Mouse (Mus musculus): ENCODE data around the gene Kras. TPM values are rescaled to one million over a fixed set of nuclear protein-coding genes. Genes with fewer than 3 reads are reported as not detected.
A peak's percentile ranks its signal among the peaks of the same experiment; 100 is the strongest.

The Kras gene
- polyA plus RNA-seq, 1 experiment from 2014 or later, result 70.4 TPM

GRCm38 (mm10) chr6:145187093-145188088 lies 62.6 kb downstream of the Kras start:
- peak; percentile 74; the same call in 1 of the 2 replicates for ATAC-seq (ENCODE audit: low read depth)
- Histone ChIP-seq H3K4me1 (ENCODE audit: control insufficient read depth, insufficient read depth, low read length) (no peaks in the 10 kb centered on the region), H3K9ac (ENCODE audit: low read depth, low read length) (peak overlapping the region; percentile 41), H3K4me3 (ENCODE audit: low read depth, low read length) (peak overlapping the region; percentile 34), H3K4me2 (ENCODE audit: low read depth, low read length) (peak overlapping the region; percentile 52), H3K27me3 (replicated peaks; ENCODE audit: control insufficient read depth, insufficient read depth, low read length) (no peaks in the 10 kb centered on the region), H3K36me3 (ENCODE audit: control insufficient read depth, insufficient read depth, low read length) (no peaks in the 10 kb centered on the region), H3K9me3 (ENCODE audit: control insufficient read depth, low read length) (no peaks in the 10 kb centered on the region), H3K27ac (replicated peaks; ENCODE audit: low read depth, low read length) (no peak overlapping the region)
- 61% methylated on average over 27 of the region's 27 CpGs for WGBS
- peak; percentile 68 for DNase-seq (ENCODE audit: low spot score)

GRCm38 (mm10) chr6:145186096-145186495 lies 63.9 kb downstream of the Kras start:
- H3K4me2 ChIP-seq (ENCODE audit: low read depth, low read length), result no peak overlapping the region
- 90% methylated on average over 1 of the region's 1 CpGs for WGBS
- ATAC-seq (ENCODE audit: low read depth), result no peak

GRCm38 (mm10) chr6:145182044-145182443 lies 68.0 kb downstream of the Kras start:
- 64% methylated on average over 8 of the region's 8 CpGs for WGBS

More at GRCm38 (mm10) chr6:145186096-145186495, 63.9 kb downstream of the Kras start:
- Histone ChIP-seq H3K4me3 (ENCODE audit: low read depth, low read length) (no peak overlapping the region), H3K9ac (ENCODE audit: low read depth, low read length) (no peak overlapping the region), H3K9me3 (ENCODE audit: control insufficient read depth, low read length) (no peaks in the 10 kb centered on the region), H3K36me3 (ENCODE audit: control insufficient read depth, insufficient read depth, low read length) (no peaks in the 10 kb centered on the region), H3K4me1 (ENCODE audit: control insufficient read depth, insufficient read depth, low read length) (no peaks in the 10 kb centered on the region), H3K27me3 (replicated peaks; ENCODE audit: control insufficient read depth, insufficient read depth, low read length) (no peaks in the 10 kb centered on the region), H3K27ac (replicated peaks; ENCODE audit: low read depth, low read length) (no peak overlapping the region)
- DNase-seq (ENCODE audit: low spot score), result no peak

GRCm38 (mm10) chr6:145179665-145180064 lies 70.4 kb downstream of the Kras start:
- Histone ChIP-seq H3K9me3 (ENCODE audit: control insufficient read depth, low read length) (no peaks in the 10 kb centered on the region), H3K4me3 (ENCODE audit: low read depth, low read length) (no peak overlapping the region), H3K27ac (replicated peaks; ENCODE audit: low read depth, low read length) (no peak overlapping the region), H3K4me1 (ENCODE audit: control insufficient read depth, insufficient read depth, low read length) (peaks cover 4% of the 10 kb centered on the region; the same call in 1 of the 2 replicates), H3K9ac (ENCODE audit: low read depth, low read length) (no peak overlapping the region), H3K4me2 (ENCODE audit: low read depth, low read length) (no peak overlapping the region), H3K36me3 (ENCODE audit: control insufficient read depth, insufficient read depth, low read length) (no peaks in the 10 kb centered on the region), H3K27me3 (replicated peaks; ENCODE audit: control insufficient read depth, insufficient read depth, low read length) (no peaks in the 10 kb centered on the region)
- no peak for ATAC-seq (ENCODE audit: low read depth)
- 39% methylated on average over 6 of the region's 6 CpGs for WGBS
- DNase-seq (ENCODE audit: low spot score), result peak; percentile 51

More at GRCm38 (mm10) chr6:145182044-145182443, 68.0 kb downstream of the Kras start:
- Histone ChIP-seq H3K36me3 (ENCODE audit: control insufficient read depth, insufficient read depth, low read length) (no peaks in the 10 kb centered on the region), H3K27ac (replicated peaks; ENCODE audit: low read depth, low read length) (no peak overlapping the region), H3K9me3 (ENCODE audit: control insufficient read depth, low read length) (no peaks in the 10 kb centered on the region), H3K4me1 (ENCODE audit: control insufficient read depth, insufficient read depth, low read length) (no peaks in the 10 kb centered on the region), H3K27me3 (replicated peaks; ENCODE audit: control insufficient read depth, insufficient read depth, low read length) (no peaks in the 10 kb centered on the region), H3K4me3 (ENCODE audit: low read depth, low read length) (no peak overlapping the region), H3K9ac (ENCODE audit: low read depth, low read length) (0 out of 2 replicates have a peak overlapping the region, but pooled peaks have one; percentile 25), H3K4me2 (ENCODE audit: low read depth, low read length) (no peak overlapping the region)
- no peak for ATAC-seq (ENCODE audit: low read depth)
- peak; percentile 70 for DNase-seq (ENCODE audit: low spot score)

- Histone ChIP-seq H3K9ac (ENCODE audit: low read depth, low read length) (no peak overlapping the region), H3K27ac (replicated peaks; ENCODE audit: low read depth, low read length) (no peak overlapping the region), H3K4me3 (ENCODE audit: low read depth, low read length) (no peak overlapping the region), H3K36me3 (ENCODE audit: control insufficient read depth, insufficient read depth, low read length) (no peaks in the 10 kb centered on the region), H3K9me3 (ENCODE audit: control insufficient read depth, low read length) (no peaks in the 10 kb centered on the region), H3K4me1 (ENCODE audit: control insufficient read depth, insufficient read depth, low read length) (peaks cover 15% of the 10 kb centered on the region), H3K4me2 (ENCODE audit: low read depth, low read length) (no peak overlapping the region), H3K27me3 (replicated peaks; ENCODE audit: control insufficient read depth, insufficient read depth, low read length) (no peaks in the 10 kb centered on the region)
- WGBS, result 44% methylated on average over 10 of the region's 10 CpGs
- DNase-seq (ENCODE audit: low spot score), result no peak
- ATAC-seq (ENCODE audit: low read depth), result no peak
Observed at GRCm38 (mm10) chr6:145176474-145176873, 73.6 kb downstream of the Kras start.

DNA sequence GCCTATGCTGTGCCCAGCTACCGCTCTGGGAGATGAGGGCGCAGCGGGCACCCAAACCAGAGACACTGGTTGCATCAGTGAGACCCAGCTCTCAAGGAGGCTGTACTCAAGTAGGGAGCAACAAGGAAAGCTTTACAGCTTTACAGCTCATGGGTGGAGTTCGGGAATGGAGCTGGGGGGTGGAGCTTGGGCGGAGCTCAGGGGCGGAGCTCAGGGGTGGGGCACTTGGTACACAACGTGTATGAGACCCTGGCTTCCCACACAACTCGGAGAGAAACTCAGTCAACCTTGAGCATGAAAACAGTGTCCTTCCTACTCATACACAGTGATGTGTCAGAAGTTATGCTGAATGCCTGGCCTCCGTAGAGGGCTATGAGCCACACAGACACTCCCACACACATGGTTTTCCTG lies 74.5 kb downstream of the Kras start:
- Histone ChIP-seq H3K9me3 (ENCODE audit: control insufficient read depth, low read length) (no peaks in the 10 kb centered on the region), H3K36me3 (ENCODE audit: control insufficient read depth, insufficient read depth, low read length) (no peaks in the 10 kb centered on the region), H3K4me1 (ENCODE audit: control insufficient read depth, insufficient read depth, low read length) (peaks cover 15% of the 10 kb centered on the region), H3K27ac (replicated peaks; ENCODE audit: low read depth, low read length) (no peak overlapping the region), H3K27me3 (replicated peaks; ENCODE audit: control insufficient read depth, insufficient read depth, low read length) (no peaks in the 10 kb centered on the region), H3K4me3 (ENCODE audit: low read depth, low read length) (no peak overlapping the region), H3K4me2 (ENCODE audit: low read depth, low read length) (no peak overlapping the region; the same call in 1 of the 2 replicates), H3K9ac (ENCODE audit: low read depth, low read length) (no peak overlapping the region)
- ATAC-seq (ENCODE audit: low read depth), result no peak
- DNase-seq (ENCODE audit: low spot score), result no peak
- 40% methylated on average over 9 of the region's 9 CpGs for WGBS

DNA sequence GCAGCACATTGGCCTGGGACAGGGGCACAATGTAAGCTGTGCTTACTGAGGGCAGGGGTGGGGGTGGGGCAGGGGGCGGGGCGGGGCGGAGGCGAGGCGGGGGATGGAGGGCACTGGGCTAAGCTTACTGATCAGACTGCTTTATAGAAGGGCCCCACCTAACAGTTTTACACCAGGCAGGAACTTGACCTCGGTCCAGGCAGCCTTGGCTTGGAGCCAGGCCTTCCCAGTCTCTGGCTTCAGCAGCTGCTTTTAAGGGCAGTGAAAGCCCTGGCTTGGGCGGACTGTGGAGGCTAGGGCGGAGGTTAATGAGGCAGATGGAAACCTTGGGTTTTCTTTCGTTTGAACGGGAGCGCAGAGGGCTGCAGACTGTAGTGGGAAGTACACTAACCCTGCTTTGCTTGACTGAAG lies 76.3 kb downstream of the Kras start:
- Histone ChIP-seq H3K36me3 (ENCODE audit: control insufficient read depth, insufficient read depth, low read length) (no peaks in the 10 kb centered on the region), H3K4me2 (ENCODE audit: low read depth, low read length) (peak overlapping the region; percentile 26; the same call in 1 of the 2 replicates), H3K9ac (ENCODE audit: low read depth, low read length) (no peak overlapping the region), H3K27me3 (replicated peaks; ENCODE audit: control insufficient read depth, insufficient read depth, low read length) (no peaks in the 10 kb centered on the region), H3K4me1 (ENCODE audit: control insufficient read depth, insufficient read depth, low read length) (peaks cover 15% of the 10 kb centered on the region), H3K4me3 (ENCODE audit: low read depth, low read length) (no peak overlapping the region), H3K27ac (replicated peaks; ENCODE audit: low read depth, low read length) (no peak overlapping the region), H3K9me3 (ENCODE audit: control insufficient read depth, low read length) (no peaks in the 10 kb centered on the region)
- WGBS, result 7% methylated on average over 9 of the region's 11 CpGs
- peak; percentile 89 for DNase-seq (ENCODE audit: low spot score)
- peak; percentile 91 for ATAC-seq (ENCODE audit: low read depth)

GRCm38 (mm10) chr6:145171892-145172606 lies 78.0 kb downstream of the Kras start:
- H3K4me3 ChIP-seq (ENCODE audit: low read depth, low read length), result no peak overlapping the region
- no peak overlapping the region for H3K4me2 ChIP-seq (ENCODE audit: low read depth, low read length)

More at GRCm38 (mm10) chr6:145171892-145172606, 78.0 kb downstream of the Kras start:
- no peak for ATAC-seq (ENCODE audit: low read depth)
- Histone ChIP-seq H3K4me1 (ENCODE audit: control insufficient read depth, insufficient read depth, low read length) (peaks cover 15% of the 10 kb centered on the region), H3K36me3 (ENCODE audit: control insufficient read depth, insufficient read depth, low read length) (no peaks in the 10 kb centered on the region), H3K9ac (ENCODE audit: low read depth, low read length) (no peak overlapping the region), H3K9me3 (ENCODE audit: control insufficient read depth, low read length) (no peaks in the 10 kb centered on the region), H3K27ac (replicated peaks; ENCODE audit: low read depth, low read length) (no peak overlapping the region), H3K27me3 (replicated peaks; ENCODE audit: control insufficient read depth, insufficient read depth, low read length) (no peaks in the 10 kb centered on the region)
- no peak for DNase-seq (ENCODE audit: low spot score)
- WGBS, result 81% methylated on average over 14 of the region's 14 CpGs
